Mouse (Mus musculus): ENCODE measurements at regions not wholly inside any gene's neighbourhood (a gene's known extent, or its start where the extent isn't known, plus 50 kb on each side); places are given as distances from the start of the nearest gene placed in this dataset.

- no peak for TF ChIP-seq POLR2A (IDR thresholded peaks at IDR 0.05; ENCODE audit: low read depth, low read length)
- TF ChIP-seq CTCF (IDR thresholded peaks at IDR 0.05; ENCODE audit: extremely low read depth, insufficient read length, insufficient replicate concordance, low read depth, low read length) = no peak
Observed at GRCm38 (mm10) chr5:77806334-77807157, 398.7 kb upstream of the Igfbp7 start.

Data from small intestine, adult 2 months (tissue).